Mouse (Mus musculus): ENCODE measurements at regions not wholly inside any gene's neighbourhood (a gene's known extent, or its start where the extent isn't known, plus 50 kb on each side); places are given as distances from the start of the nearest gene placed in this dataset.

DNA sequence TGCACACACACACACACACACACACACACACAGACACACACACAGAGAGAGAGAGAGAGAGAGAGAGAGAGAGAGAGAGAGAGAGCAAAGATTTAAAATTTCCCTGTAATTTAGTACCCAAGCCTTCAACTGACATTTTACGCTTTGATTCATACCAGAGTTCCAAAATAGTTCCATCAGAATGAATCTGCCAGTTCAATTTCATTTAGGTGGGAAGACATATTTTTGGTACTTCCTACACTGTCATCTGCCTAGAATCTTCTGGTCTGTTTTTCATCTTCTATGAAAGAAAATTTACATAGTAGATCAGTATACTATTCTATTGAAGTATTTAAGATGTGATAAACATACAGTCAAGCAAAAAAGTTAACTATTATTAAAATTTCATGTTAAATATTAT lies 1177.4 kb downstream of the Zpld1 start:
- no peak for DNase-seq (ENCODE audit: low read depth, low spot score)

DNA sequence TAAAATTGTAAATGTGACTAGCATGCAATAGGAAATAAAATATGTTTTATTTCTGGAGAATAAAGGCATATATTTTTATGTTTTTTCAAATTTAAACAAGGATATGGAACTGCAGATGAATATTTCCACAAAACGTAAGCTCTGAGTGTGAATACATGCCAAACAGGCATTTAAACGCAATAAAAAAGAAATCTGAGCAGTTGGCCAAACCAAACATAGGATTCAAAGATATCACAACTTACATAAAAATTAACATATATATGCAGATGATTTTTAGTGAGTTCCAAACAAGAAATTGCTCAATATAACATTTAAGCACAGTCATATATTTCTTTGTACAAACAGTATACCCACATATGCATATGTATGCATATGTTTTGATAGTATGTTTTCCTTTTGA lies 1199.1 kb downstream of the Zpld1 start:
- no peak for DNase-seq (ENCODE audit: low read depth, low spot score)

DNA sequence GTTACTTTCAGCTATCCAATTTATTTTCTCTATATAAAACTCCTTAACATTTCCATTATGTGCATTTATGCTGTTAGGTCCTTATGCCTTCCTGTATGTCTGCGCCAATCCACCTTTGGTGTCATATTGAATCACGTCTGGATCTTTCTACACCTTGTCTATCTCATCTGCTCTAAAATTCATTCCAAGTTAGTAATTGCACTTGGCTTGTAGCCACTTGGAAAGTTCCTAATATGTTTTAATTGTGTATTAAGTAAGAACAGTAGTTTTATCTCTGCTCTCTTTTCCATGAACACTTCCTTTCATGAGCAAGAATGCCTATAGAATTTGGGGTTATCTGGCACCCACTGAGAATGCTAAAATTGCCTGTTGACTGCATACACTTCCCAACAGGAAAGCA lies 1205.6 kb downstream of the Zpld1 start:
- DNase-seq (ENCODE audit: low read depth, low spot score), result no peak

DNA sequence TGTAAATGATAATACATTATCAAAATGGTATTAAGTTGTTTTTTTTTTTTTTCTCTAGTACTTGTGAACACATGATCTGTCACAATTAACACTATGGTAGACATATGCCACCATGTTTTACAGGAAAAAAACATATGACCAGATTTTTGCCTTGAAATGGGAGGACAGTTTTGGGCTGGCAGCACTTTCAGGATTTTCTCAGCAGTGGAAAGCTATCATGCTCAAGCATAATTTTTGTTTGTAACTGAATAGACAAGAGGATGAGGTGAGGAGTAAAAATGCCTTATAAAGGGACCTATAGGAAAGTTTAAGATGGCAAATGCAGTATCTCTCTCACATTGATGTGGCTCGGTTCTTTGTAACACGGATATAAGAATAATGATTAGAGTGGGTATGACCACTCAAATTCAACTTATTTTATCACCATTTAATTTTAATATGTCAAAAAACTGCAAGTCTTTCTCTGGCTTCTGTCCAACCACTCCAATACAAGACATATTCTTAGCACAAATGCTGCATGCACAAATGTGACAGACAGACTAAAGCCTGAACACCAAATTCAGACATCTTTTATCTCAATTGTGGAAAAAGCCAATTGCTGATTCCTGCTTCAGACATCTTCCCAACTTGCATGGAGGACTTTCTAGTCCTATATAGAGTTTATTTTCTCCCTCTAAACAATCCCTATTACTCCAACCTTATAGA lies 1206.6 kb downstream of the Zpld1 start:
- DNase-seq (ENCODE audit: low read depth, low spot score), result no peak

DNA sequence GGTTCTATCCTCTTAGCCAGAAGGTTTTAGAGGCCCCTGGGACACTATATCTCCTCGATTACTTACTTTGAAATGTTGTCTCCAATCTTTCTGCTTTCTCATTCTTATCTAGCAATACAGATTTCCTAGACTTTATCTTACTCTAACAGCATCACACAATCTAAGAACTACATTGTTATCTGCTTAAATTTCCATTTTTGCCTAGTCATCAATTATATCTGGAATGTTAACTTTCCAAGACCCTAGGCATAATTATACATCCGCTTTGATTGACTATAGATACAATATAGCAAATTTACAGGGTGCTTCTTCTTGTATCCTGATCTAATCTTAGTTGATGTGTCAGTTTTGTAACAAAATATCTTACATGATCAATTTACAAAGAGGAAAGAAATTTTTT lies 1217.3 kb downstream of the Zpld1 start:
- DNase-seq (ENCODE audit: low read depth, low spot score), result no peak

DNA sequence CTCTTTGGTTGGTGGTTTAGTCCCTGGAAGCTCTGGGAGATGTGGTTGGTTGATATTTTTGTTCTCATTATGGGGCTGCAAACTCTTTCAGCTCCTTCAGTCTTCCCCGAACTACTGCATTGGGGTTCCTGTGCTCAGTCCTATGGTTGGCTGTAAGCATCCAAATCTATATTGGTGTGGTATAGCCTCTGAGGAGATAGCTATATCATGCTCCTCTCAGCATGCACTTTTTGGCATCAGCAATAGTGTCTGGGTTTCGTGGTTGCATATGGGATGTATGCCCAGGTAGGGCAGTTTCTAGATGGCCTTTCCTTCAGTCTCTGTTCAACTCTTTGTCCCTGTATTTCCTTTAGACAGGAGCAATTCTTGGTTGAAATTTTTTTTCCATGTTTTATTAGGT lies 1250.0 kb downstream of the Zpld1 start:
- DNase-seq (ENCODE audit: low read depth, low spot score), result no peak

DNA sequence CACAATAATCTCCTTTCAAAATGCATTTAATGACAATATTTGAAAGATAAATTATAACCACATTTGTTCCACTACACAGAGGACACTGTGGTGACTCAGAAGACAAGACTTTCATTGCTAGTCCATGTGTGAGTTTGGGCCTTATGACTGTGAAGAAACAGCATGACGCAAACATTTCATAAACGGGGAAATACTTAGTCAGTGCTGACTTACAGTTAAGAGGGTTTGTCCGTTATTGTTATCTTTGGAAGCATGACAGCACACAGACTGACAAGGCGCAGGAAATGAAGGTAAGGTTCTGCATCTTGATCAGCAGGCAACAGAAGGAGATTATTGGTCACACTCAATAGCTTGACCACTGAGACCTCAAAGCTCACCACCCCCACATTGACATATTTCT lies 1255.8 kb downstream of the Zpld1 start:
- DNase-seq (ENCODE audit: low read depth, low spot score), result no peak

DNA sequence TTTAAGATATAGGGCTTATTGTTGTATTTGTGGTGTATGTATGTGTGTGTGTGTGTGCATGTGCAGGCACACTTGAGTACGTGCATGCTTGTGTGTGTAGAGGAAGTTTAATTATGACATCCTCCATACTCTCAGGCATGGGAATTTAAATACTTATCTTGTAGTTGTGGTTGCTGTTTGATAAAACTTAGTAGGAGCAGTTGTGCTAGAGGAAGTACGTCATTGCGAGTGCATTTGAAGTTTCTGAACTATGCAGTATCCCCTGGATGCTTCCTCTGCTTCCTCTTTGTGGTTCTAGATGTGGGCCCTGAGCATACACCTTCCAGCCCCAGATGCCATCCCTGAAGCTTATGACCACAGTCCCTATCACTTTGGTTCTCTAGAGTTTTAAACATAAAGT lies 1281.5 kb downstream of the Zpld1 start:
- no peak for DNase-seq (ENCODE audit: low read depth, low spot score)

DNA sequence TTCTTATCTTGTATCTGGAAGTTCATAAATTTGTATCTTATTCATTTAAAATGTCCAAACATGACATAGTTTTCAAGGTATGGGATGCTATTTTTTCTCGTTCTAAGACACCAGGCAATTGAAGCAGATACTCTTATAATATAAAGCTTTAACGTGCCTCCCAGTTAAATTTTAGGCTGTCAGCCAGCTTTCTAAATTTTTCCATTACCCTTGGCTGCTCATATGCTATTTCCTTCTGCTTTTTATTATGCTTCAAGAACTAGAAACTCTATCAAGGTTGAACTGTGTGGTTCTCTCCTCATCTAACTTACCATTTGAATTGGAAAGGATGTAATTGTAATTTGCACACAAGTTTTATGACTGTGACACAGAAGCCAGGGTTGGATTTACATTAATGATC lies 1324.1 kb downstream of the Zpld1 start:
- DNase-seq (ENCODE audit: low read depth, low spot score), result no peak

DNA sequence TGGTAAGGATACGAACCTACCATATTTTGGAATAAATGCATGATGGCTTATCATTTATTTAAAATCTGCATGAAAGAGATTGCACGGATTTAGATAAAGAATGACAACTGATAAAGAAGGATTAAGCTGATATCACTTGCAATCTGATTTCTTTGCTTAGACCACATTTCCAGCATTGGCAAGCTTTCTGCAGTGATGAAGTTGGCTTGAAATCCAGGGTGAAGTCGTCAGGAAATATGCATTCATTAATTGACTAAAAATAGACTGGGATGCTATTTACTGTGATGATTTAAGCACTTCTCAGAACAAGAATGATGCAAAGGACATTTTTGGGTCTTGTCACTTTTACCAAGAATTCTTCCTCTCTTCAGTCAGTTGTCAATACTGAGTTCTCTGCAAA lies 1341.1 kb downstream of the Zpld1 start:
- DNase-seq (ENCODE audit: low read depth, low spot score), result no peak

DNA sequence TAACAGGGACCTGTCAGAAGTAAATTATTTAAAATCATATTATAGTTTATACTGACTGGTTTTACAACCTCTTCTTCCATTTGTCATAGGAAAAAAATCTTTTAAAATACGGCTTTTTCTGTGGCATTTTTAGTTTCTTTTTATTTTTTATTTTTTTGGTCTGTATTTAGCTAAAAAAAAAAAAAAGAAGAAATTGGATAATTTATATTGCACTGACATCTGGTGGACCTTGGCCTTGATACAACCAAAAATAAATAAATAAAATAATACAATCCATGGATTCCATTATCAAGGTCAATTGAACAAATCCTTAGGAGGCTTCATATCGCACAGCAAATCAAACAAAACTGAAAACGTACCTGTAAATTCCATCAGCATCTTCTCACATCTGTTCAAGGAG lies 1352.5 kb downstream of the Zpld1 start:
- DNase-seq (ENCODE audit: low read depth, low spot score), result no peak

DNA sequence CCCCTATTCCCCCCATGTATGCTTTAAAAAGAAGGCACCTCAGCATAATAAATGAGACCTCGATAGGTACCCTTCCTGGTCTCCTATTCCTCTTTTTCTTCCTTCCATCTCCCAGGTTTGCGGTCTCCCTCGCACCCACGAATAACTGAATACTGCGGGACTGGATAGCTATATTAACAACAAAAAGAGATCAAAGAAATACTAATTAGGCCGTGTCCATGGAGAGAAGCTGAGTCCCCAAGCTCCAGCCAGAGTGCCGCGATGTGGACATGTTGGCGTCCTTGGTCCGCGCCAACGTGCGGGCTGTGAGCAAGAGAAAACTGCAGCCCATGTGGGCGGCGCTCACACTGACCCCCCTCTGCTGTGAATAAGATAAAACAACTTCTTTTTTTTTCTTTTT lies 1382.0 kb downstream of the Zpld1 start:
- DNase-seq (ENCODE audit: low read depth, low spot score), result no peak

DNA sequence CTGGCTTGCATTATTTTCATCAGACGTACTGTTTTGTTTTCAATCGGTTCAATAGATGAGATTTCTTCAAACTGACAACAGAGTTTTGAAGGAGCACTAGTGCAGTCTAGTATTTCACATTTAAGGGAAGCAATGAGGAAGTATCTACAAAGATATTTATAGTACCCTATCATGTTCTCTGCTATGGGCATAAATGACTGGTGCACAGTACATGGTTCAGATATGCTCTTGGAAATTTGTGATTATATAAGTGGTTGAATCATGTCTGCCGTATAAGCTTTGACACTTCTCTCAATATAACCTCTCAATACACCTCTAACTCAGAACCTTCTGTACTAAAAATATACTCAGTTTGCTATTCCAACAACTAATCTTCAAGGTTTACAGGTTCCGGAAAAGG lies 1390.7 kb downstream of the Zpld1 start:
- DNase-seq (ENCODE audit: low read depth, low spot score), result no peak

DNA sequence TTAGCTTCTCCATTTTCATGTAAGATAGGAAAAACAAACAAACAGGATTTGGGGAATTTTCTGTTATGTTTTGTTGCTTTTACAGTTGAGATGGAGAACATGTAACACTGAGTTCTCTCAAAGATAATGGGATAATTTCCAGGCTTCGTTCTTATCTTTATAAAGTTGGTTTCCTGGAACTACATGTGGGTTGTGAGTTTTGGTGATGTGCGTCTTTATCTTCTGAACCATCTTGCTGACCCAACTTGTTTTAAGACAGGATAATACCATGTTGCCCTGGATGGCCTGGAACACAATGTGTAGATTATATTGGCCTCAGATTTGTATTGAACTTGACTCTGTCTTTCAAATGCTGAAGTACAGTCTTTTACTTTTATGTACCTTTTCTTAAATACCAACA lies 1394.0 kb downstream of the Zpld1 start:
- no peak for DNase-seq (ENCODE audit: low read depth, low spot score)

DNA sequence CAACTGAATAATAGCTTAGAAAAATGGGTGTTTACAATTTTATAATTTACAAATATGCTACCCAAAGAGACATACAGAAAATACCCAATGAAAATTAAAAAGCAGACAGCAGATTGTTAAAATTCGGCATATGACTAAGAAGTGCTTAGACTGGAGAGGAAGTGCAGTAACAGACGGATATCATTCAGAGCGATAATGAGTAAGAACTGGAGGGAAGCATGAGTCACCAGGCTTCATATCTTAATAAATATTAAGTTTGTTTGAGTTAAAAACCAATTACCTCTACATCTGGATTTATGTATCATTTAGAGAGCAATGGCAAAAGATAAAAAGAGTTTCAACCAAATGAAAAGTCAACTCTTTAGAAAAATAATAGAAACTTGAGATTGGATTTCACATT lies 1413.5 kb upstream of the Alcam start:
- peak; percentile 44 for DNase-seq (ENCODE audit: low read depth, low spot score)

DNA sequence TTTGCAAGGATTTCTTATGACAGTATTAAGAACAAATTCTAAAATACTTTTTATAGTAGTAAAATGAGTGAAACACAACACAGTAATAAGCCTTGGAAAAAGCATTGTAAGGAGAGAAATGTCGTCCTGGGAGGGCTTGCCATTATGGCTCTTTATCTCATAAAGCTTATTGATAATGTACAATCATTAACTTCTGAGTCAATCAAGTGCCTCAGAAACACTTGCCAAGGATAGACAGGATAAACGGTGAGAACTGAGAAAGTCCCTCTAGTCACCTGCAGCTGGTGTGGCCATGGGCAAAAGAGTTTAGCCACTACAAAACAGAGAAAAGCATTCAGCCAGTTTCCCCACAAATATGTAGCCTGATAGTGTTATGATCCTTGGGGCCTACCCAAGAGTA lies 1386.8 kb upstream of the Alcam start:
- DNase-seq (ENCODE audit: low read depth, low spot score), result no peak
